Mouse (Mus musculus) adrenal gland, postnatal 14 days (tissue): ENCODE measurements at regions not wholly inside any gene's neighbourhood (a gene's known extent, or its start where the extent isn't known, plus 50 kb on each side); places are given as distances from the start of the nearest gene placed in this dataset.
A peak's percentile ranks its signal among the peaks of the same experiment; 100 is the strongest.

ENCODE experiments used
- DNase-seq: peaks from one replicate; pipeline ENCODE4 v3.0.0; 2021; ENCODE audit warnings: mixed read lengths

DNA sequence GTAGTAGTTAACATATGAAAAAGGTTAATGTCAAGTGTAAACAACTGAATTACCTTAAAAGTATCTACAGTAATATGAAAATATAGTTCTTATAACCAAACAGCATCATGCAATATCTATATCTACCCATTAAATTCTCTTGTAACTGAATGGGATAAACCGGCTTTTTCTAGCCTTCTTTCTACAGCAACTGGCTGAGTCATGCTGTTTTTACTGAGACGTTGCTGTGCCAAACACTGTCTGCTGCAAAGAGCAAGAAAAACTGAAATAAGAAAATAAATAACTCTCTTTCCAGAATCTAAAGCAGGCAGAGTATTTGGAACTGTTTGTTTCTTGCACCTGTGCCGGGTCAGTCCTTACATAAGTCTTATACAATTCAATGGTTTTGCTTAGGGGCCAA is 74.0 kb downstream of the Nxf2 start:
- DNase-seq: no peak

- no peak for DNase-seq
Observed at GRCm38 (mm10) chrX:134889634-134890033, 74.9 kb downstream of the Nxf2 start.

DNA sequence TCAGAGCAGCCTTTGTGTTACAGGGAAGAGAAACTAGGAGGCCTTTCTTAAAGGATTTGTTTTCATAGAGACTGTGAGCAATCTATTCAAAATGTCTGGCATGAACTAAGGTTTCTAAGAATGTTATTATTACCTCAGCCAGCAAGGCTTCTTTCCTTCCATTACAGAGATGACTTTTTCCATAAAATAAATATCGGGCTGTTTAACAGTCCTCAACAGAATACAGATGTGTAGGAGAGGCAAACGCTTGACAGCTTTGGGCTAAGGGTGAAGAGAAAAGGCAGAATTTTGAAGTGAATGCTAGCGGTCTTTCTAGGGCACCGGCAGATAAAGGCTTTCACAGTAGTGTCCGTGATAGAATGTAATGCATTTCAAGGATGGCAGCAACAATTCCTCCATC is 73.3 kb upstream of the Armcx2 start:
- DNase-seq: no peak

GRCm38 (mm10) chrX:134879877-134880276 is 70.9 kb upstream of the Armcx2 start:
- DNase-seq: no peak

- no peak for DNase-seq
Observed at GRCm38 (mm10) chrX:134878870-134879269, 69.8 kb upstream of the Armcx2 start.

DNA sequence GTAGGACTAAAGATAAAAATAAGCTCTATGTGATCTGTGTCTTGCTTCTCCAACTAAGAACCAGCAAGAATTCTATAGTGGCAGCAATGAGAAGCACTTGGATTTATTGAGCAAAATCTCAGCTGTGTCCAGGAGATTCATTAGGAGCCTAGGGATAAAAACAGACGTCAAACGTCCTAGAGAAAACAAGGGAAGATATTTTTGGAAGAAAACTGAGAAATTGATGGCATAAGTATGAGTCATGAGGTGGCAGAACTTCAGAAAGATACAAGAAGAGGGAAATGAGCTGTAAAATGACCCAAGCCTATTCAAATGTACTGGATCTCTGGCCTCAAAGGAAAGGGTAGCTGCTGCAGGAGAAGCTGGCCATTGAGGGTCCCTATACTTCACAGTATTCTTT is 65.7 kb upstream of the Armcx2 start:
- DNase-seq: no peak

DNA sequence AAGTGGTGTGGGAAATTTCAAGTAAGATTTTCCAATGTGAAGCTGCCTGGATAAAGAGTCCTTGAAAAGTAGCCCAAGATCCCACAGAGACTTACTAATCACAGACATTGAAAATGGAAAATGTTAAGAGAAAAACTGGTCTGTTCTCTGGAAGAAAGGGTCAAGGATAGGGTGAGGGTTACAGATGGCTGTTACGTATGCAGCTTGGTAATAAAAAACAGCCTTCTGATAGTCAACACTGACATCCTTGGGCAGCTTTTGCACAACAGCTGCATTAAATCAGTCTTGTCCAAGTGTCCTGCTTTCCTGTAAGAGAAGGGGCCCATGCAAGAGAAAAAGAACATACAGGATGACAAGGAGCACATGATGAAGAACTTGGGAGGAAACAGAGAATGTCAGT is 64.6 kb upstream of the Armcx2 start:
- DNase-seq: peak; percentile 16

GRCm38 (mm10) chrX:134861641-134862040 is 52.6 kb upstream of the Armcx2 start:
- DNase-seq: no peak
